Mouse (Mus musculus) mature B cell (primary cell): ENCODE results near the gene Fam71d.

Experiments
- in situ Hi-C: fragments of 300-500 bp; cut with MboI; formaldehyde crosslinking; loops from 2 replicates; pipeline ENCODE4 v1.14.3; 2019

Fam71d gene

DNA sequence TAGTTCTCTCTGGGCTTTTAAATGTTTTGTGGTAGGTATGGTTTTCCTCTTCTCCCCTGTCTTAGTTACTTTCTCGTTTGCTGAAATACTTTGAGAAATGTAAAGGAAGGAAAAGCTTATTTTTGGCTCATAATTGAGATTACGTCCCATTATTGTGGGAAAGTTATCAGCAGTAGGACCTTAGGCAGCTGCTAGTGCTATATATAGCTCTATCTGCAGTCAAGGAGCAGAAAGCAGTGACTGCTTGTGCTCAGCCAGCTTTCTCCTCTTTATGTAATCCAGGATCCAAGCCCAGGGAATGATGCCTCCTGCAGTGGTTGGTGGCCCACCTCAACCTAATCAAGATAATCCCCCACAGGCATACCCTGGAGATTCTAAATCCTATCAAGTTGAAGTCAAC lies 81.9 kb downstream of the Fam71d start:
- in situ Hi-C loops = no loop called here

DNA sequence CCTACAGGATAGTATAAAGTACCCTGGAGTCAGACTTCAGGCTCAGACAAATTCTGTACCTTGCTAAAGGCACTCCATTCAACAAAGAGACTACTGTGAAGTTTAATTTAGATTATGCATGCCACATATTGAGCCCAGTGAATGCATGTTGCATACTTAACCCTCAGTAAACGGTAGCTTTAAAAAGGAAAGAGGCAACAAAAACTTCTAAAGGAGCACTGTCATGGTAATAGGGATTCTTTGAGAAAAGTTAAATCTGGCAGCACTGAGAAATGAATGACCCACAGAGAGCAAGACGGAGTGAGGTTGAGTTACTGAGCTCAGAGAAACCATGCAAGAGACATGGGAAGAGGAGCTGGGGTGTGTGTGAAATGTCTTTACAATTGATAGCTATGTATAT lies 86.6 kb downstream of the Fam71d start:
- in situ Hi-C loops = no loop called here

DNA sequence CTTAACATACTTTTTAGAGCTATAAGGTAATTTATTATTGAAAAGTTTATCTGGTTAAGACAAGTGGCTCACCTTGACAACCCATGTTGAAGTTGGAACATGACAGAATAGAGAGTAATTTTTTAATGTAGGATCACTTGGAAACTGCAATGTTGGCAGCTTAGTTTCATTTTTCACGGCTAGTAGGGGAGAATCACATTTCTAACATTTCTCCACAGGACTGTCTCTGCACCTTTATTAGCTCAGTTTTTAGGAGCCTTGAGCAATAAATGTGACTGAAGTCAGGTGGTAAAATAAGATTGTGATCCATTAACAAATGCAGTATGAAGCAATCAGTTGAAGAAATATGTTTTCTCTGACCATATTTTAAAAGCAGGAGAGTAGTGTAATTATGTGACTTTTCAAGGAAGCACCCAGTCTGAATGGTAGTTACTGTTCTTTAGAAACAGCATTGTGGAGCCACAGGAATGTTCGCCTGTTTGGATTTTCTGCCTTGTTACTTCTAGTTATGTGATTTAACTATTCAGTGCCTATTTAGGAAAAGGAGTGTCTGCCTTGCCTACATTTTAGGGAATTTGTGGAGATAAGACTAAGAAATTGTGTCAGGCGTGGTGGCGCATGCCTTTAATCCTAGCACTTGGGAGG lies 87.2 kb downstream of the Fam71d start:
- in situ Hi-C loops = no loop called here
